17 mouse cellular contexts compared by ENCODE assay signal in genomic region chr2:167767371-167767770, GRCm38 (mm10).
"Had no signal": no experiment of that assay in that cellular context is flagged by ENCODE, and none has a peak within 500 bp of the region (broad histone marks: within the 10 kb centered on the region; RNA-seq: fewer than 3 reads in every experiment).

No protein-coding gene starts in this region.

- DNase-seq: lung, postnatal 36 days; right cerebral cortex, adult 18-20 months; right cerebral cortex, postnatal 25 days; spleen, adult 18-20 months; thymus, adult 2 months; thymus, postnatal 14 days; thymus, postnatal 4 days had no signal

- H3K36me3 ChIP-seq: limb, embryonic 13.5 days; liver, embryonic 12.5 days; liver, embryonic 15.5 days; midbrain, embryonic 12.5 days; midbrain, embryonic 15.5 days; neural tube, embryonic 12.5 days; neural tube, embryonic 15.5 days had no signal

- H3K4me2 ChIP-seq: limb, embryonic 13.5 days; liver, embryonic 12.5 days; liver, embryonic 15.5 days; midbrain, embryonic 12.5 days; midbrain, embryonic 15.5 days; neural tube, embryonic 12.5 days; neural tube, embryonic 15.5 days had no signal

- H3K27ac ChIP-seq: hindbrain, postnatal 0 days; limb, embryonic 13.5 days; liver, embryonic 15.5 days; midbrain, embryonic 12.5 days; midbrain, embryonic 15.5 days; neural tube, embryonic 12.5 days; neural tube, embryonic 15.5 days had no signal

- H3K4me3 ChIP-seq: limb, embryonic 13.5 days; liver, embryonic 12.5 days; liver, embryonic 15.5 days; midbrain, embryonic 12.5 days; midbrain, embryonic 15.5 days; neural tube, embryonic 12.5 days; neural tube, embryonic 15.5 days had no signal

- H3K9me3 ChIP-seq: limb, embryonic 13.5 days; liver, embryonic 12.5 days; liver, embryonic 15.5 days; midbrain, embryonic 12.5 days; midbrain, embryonic 15.5 days; neural tube, embryonic 12.5 days; neural tube, embryonic 15.5 days had no signal

- H3K9ac ChIP-seq: limb, embryonic 13.5 days; liver, embryonic 12.5 days; liver, embryonic 15.5 days; midbrain, embryonic 12.5 days; midbrain, embryonic 15.5 days; neural tube, embryonic 12.5 days; neural tube, embryonic 15.5 days had no signal

- H3K4me1 ChIP-seq: midbrain, embryonic 12.5 days; midbrain, embryonic 15.5 days; neural tube, embryonic 12.5 days had no signal

- H3K27me3 ChIP-seq: limb, embryonic 13.5 days; liver, embryonic 12.5 days; liver, embryonic 15.5 days; midbrain, embryonic 12.5 days; midbrain, embryonic 15.5 days; neural tube, embryonic 12.5 days; neural tube, embryonic 15.5 days had no signal

- ATAC-seq: hindbrain, postnatal 0 days; inflammation-experienced regulatory T-cells, adult 6 months; liver, embryonic 12.5 days; lung, postnatal 0 days; midbrain, embryonic 15.5 days had no signal
